ENCODE assay signal across 12 mouse cellular contexts in genomic region chr11:35977796-35978195, GRCm38 (mm10). TPM values are rescaled to one million over a fixed set of nuclear protein-coding genes. Genes with fewer than 3 reads are reported as not detected.
DNase-seq lines count a peak whose midpoint lies in the region; ATAC-seq lines count a peak whose summit lies in the region.
"Had no signal": no experiment of that assay in that cellular context is flagged by ENCODE, and none has a peak within 500 bp of the region (broad histone marks: within the 10 kb centered on the region; RNA-seq: fewer than 3 reads in every experiment).

No protein-coding gene starts in this region.

- no peak for ATAC-seq in embryonic facial prominence, embryonic 13.5 days (ENCODE audit: insufficient number of reproducible peaks, insufficient read depth, low FRiP score, low TSS enrichment, low read depth)
- no peak for ATAC-seq in hindbrain, embryonic 12.5 days (ENCODE audit: low FRiP score)
- ATAC-seq in midbrain, embryonic 12.5 days (ENCODE audit: low FRiP score, low read depth) = no peak

- H3K9ac ChIP-seq in embryonic facial prominence, embryonic 13.5 days = no peak overlapping the region
- H3K9ac ChIP-seq in hindbrain, embryonic 12.5 days = no peak overlapping the region
- H3K9ac ChIP-seq in midbrain, embryonic 12.5 days (replicated peaks) = no peak overlapping the region
- H3K9ac ChIP-seq: heart, embryonic 13.5 days had no signal

- H3K4me3 ChIP-seq in embryonic facial prominence, embryonic 13.5 days = no peak overlapping the region
- peak overlapping the region; percentile 86; the same call in 1 of the 2 replicates for H3K4me3 ChIP-seq in hindbrain, embryonic 12.5 days
- 0 out of 2 replicates have a peak overlapping the region, but pooled peaks have one; percentile 2 for H3K4me3 ChIP-seq in midbrain, embryonic 12.5 days
- H3K4me3 ChIP-seq: heart, embryonic 13.5 days; limb, embryonic 10.5 days had no signal

- peaks cover 29% of the 10 kb centered on the region for H3K4me1 ChIP-seq in embryonic facial prominence, embryonic 13.5 days
- H3K4me1 ChIP-seq in hindbrain, embryonic 12.5 days = peaks cover 56% of the 10 kb centered on the region
- H3K4me1 ChIP-seq in midbrain, embryonic 12.5 days = peaks cover 55% of the 10 kb centered on the region

- H3K9me3 ChIP-seq in embryonic facial prominence, embryonic 13.5 days = no peaks in the 10 kb centered on the region
- H3K9me3 ChIP-seq in hindbrain, embryonic 12.5 days (replicated peaks) = no peaks in the 10 kb centered on the region
- no peaks in the 10 kb centered on the region for H3K9me3 ChIP-seq in midbrain, embryonic 12.5 days
- H3K9me3 ChIP-seq: heart, embryonic 13.5 days; limb, embryonic 10.5 days had no signal

- 0 out of 2 replicates have a peak overlapping the region, but pooled peaks have one; percentile 17 for H3K4me2 ChIP-seq in embryonic facial prominence, embryonic 13.5 days
- peak overlapping the region; percentile 89 for H3K4me2 ChIP-seq in hindbrain, embryonic 12.5 days (replicated peaks)
- peak overlapping the region; percentile 90 for H3K4me2 ChIP-seq in midbrain, embryonic 12.5 days (replicated peaks)

- DNase-seq in kidney, postnatal 10 days = peak; percentile 9
- no peak for DNase-seq in kidney, adult 11 months
- no peak for DNase-seq in ovary, postnatal 10 days (ENCODE audit: low spot score)
- no peak for DNase-seq in thymus, postnatal 36 days
- DNase-seq in T-cell, adult 2 months (ENCODE audit: low spot score) = no peak
- DNase-seq: cerebellum, adult 8-10 months; gastrocnemius, postnatal 25 days had no signal

- H3K27me3 ChIP-seq in embryonic facial prominence, embryonic 13.5 days = peaks cover 54% of the 10 kb centered on the region
- H3K27me3 ChIP-seq in hindbrain, embryonic 12.5 days = peaks cover 24% of the 10 kb centered on the region
- peaks cover 48% of the 10 kb centered on the region for H3K27me3 ChIP-seq in midbrain, embryonic 12.5 days

- WGBS in embryonic facial prominence, embryonic 13.5 days = 80% methylated on average over 3 of the region's 3 CpGs
- 78% methylated on average over 3 of the region's 3 CpGs for WGBS in hindbrain, embryonic 12.5 days
- WGBS in midbrain, embryonic 12.5 days = 85% methylated on average over 3 of the region's 3 CpGs

- no peaks in the 10 kb centered on the region for H3K36me3 ChIP-seq in embryonic facial prominence, embryonic 13.5 days
- no peaks in the 10 kb centered on the region for H3K36me3 ChIP-seq in hindbrain, embryonic 12.5 days
- H3K36me3 ChIP-seq in midbrain, embryonic 12.5 days = no peaks in the 10 kb centered on the region
- H3K36me3 ChIP-seq: heart, embryonic 13.5 days; limb, embryonic 10.5 days had no signal

- H3K27ac ChIP-seq in embryonic facial prominence, embryonic 13.5 days = no peak overlapping the region
- no peak overlapping the region for H3K27ac ChIP-seq in hindbrain, embryonic 12.5 days
- no peak overlapping the region for H3K27ac ChIP-seq in midbrain, embryonic 12.5 days (replicated peaks)
- H3K27ac ChIP-seq: heart, embryonic 13.5 days; limb, embryonic 10.5 days had no signal

RNA-seq across cellular contexts. Expression of gene Wwc1, which starts 2.5 kb away (rescaled TPM):
- 3.5 and 4.8 TPM in 2 replicates for polyA plus RNA-seq in embryonic facial prominence, embryonic 13.5 days (2015; fragmentation: Nextera tagmentation; extraction: Ambion mirVana)
- polyA plus RNA-seq in hindbrain, embryonic 12.5 days (2016; fragmentation: Nextera tagmentation; extraction: Ambion mirVana) = 14.6 and 15.2 TPM in 2 replicates
- 7.4 and 8.3 TPM in 2 replicates for polyA plus RNA-seq in midbrain, embryonic 12.5 days (2016; fragmentation: Nextera tagmentation; extraction: Ambion mirVana)

Comparison
In these comparisons a context has a peak if more than half of its experiments do, and no peak if none do; other contexts are left out.
1. H3K4me2 ChIP-seq: peak in every context shown above with its lines; median percentile 90 in midbrain, embryonic 12.5 days; 89 in hindbrain, embryonic 12.5 days; 17 in embryonic facial prominence, embryonic 13.5 days.